Mouse (Mus musculus) MEL (cell line): ENCODE results near the gene Sema6c.
"Not testable (repeated sequence)": the region's sequence is repeated elsewhere in the genome, so short reads cannot be mapped to it uniquely, and the experiment has no call there.

Experiments used
- EP300 ChIP-seq, 2 experiments: IDR thresholded peaks; 2 replicates each; pipeline ENCODE4 v1.6.1; 2011; ENCODE audit warnings: improper control_type of control experiment in 2 of 2, low read length in 2 of 2, low read depth in 1 of 2, mild to moderate bottlenecking in 1 of 2
- POLR2A ChIP-seq, 2 experiments: IDR thresholded peaks; 2 replicates each; pipeline ENCODE4 v1.6.1; 2011 to 2012; ENCODE audit warnings: low read length in 2 of 2, mild to moderate bottlenecking in 2 of 2, control low read depth in 1 of 2, improper control_type of control experiment in 1 of 2, low read depth in 1 of 2, moderate library complexity in 1 of 2; ENCODE audit not compliant: control insufficient read depth in 1 of 2, insufficient read depth in 1 of 2, poor library complexity in 1 of 2
- ZMIZ1 ChIP-seq: IDR thresholded peaks from 2 replicates; pipeline ENCODE4 v1.6.1; 2012; ENCODE audit warnings: low read depth, mild to moderate bottlenecking, inconsistent platforms, low read length, improper control_type of control experiment, moderate library complexity

DNA sequence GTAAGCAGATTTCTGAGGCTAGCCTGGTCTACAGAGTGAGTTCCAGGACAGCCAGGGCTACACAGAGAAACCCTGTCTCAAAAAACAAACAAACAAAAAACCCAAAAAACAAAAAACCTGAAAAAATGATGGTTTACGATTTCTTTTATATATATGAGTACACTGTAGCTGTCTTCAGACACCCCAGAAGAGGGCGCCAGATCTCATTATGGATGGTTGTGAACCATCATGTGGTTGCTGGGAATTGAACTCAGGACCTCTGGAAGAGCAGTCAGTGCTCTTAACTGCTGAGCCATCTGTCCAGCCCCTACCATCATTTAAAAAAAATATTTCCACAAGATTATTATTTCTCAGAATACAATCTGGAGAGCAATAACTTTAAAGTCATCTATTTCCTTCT lies 27.9 kb upstream of the Sema6c start:
- TF ChIP-seq POLR2A (IDR thresholded peaks at IDR 0.05; ENCODE audit: control insufficient read depth in 1 of 2, insufficient read depth in 1 of 2, low read depth in 1 of 2, low read length in 2 of 2, poor library complexity in 1 of 2); ZMIZ1; EP300 (IDR thresholded peaks at IDR 0.05; ENCODE audit: low read depth in 1 of 2, low read length in 2 of 2): not testable (repeated sequence)
